Mouse (Mus musculus) hindbrain, embryonic 14.5 days (tissue): ENCODE measurements around the gene Wnk2. TPM values are rescaled to one million over a fixed set of nuclear protein-coding genes. Genes with fewer than 3 reads are reported as not detected.

Experiments
- ATAC-seq: fragments of 200-750 bp; cut with Nextera tagmentation; 2 replicates; pipeline ENCODE4 v1.8.0; 2017; ENCODE audit warnings: moderate number of reproducible peaks, mild to moderate bottlenecking, moderate TSS enrichment, moderate library complexity; ENCODE audit not compliant: low FRiP score
- DNase-seq: peaks from one replicate; pipeline ENCODE4 v3.0.0-alpha.2; 2015; ENCODE audit warnings: low spot score
- H3K27ac ChIP-seq: fragments of 300-500 bp; sonication (generic); 2 replicates; pipeline ENCODE4 v1.5.1; 2014; ENCODE audit warnings: mild to moderate bottlenecking, moderate library complexity
- H3K27me3 ChIP-seq: fragments of 300-500 bp; sonication (generic); 2 replicates; pipeline ENCODE4 v1.6.1; 2014; ENCODE audit warnings: mild to moderate bottlenecking, low read length, mixed read lengths; ENCODE audit not compliant: control insufficient read depth, insufficient read depth
- H3K36me3 ChIP-seq: fragments of 300-500 bp; sonication (generic); replicated peaks from 2 replicates; pipeline ENCODE4 v1.6.1; 2014; ENCODE audit not compliant: control insufficient read depth, insufficient read depth
- H3K4me1 ChIP-seq: fragments of 300-500 bp; sonication (generic); replicated peaks from 2 replicates; pipeline ENCODE4 v1.6.1; 2014; ENCODE audit warnings: antibody characterized with exemption, low read length, mixed read lengths; ENCODE audit not compliant: control insufficient read depth, insufficient read depth
- H3K4me2 ChIP-seq: fragments of 300-500 bp; sonication (generic); replicated peaks from 2 replicates; pipeline ENCODE4 v1.6.1; 2014; ENCODE audit warnings: mild to moderate bottlenecking, moderate library complexity
- H3K4me3 ChIP-seq: fragments of 300-500 bp; sonication (generic); replicated peaks from 2 replicates; pipeline ENCODE4 v1.5.1; 2014; ENCODE audit warnings: mild to moderate bottlenecking, low read length
- H3K9ac ChIP-seq: fragments of 300-500 bp; sonication (generic); 2 replicates; pipeline ENCODE4 v1.6.1; 2014
- H3K9me3 ChIP-seq: fragments of 300-500 bp; sonication (generic); 2 replicates; pipeline ENCODE4 v1.6.1; 2016; ENCODE audit warnings: low read length; ENCODE audit not compliant: control insufficient read depth
- WGBS: fragments of 180-500 bp; shearing (Covaris S2); extraction: QIAGEN DNeasy Blood & Tissue Kit; methylation state at CpG from one replicate; pipeline ENCODE4 v1.1.7; 2014; 5-methylcytosine and 5-hydroxymethylcytosine counted together
- polyA plus RNA-seq: library from polyadenylated mRNA; unstranded; fragments of >200 nt; fragmentation: Nextera tagmentation; extraction: Ambion mirVana; gene quantifications from 2 replicates; pipeline ENCODE4 v1.2.1, GENCODE M21; 2014

The Wnk2 gene
- polyA plus RNA-seq, 1 experiment from 2014 or later: 28.0 TPM

GRCm38 (mm10) chr13:49082151-49082879 lies 65.5 kb downstream of the Wnk2 start:
- Histone ChIP-seq H3K36me3 (peaks cover 94% of the 10 kb centered on the region), H3K4me2 (no peak overlapping the region), H3K27me3 (no peaks in the 10 kb centered on the region), H3K4me1 (no peaks in the 10 kb centered on the region), H3K4me3 (no peak overlapping the region), H3K9ac (no peak overlapping the region), H3K9me3 (no peaks in the 10 kb centered on the region), H3K27ac (no peak overlapping the region)
- ATAC-seq: no peak
- no peak for DNase-seq
- WGBS: 86% methylated on average over 14 of the region's 14 CpGs

GRCm38 (mm10) chr13:49076196-49076595 lies 71.6 kb downstream of the Wnk2 start:
- DNase-seq (no peak), ATAC-seq (no peak)
- Histone ChIP-seq H3K4me1 (no peaks in the 10 kb centered on the region), H3K27me3 (no peaks in the 10 kb centered on the region), H3K9me3 (no peaks in the 10 kb centered on the region), H3K36me3 (peaks cover 93% of the 10 kb centered on the region), H3K9ac (no peak overlapping the region), H3K4me2 (no peak overlapping the region), H3K4me3 (no peak overlapping the region), H3K27ac (no peak overlapping the region)
- WGBS: 89% methylated on average over 11 of the region's 11 CpGs

- no peak overlapping the region for H3K9ac ChIP-seq
- no peak overlapping the region for H3K4me3 ChIP-seq
- H3K9me3 ChIP-seq: no peaks in the 10 kb centered on the region
- no peak overlapping the region for H3K27ac ChIP-seq
- no peak overlapping the region for H3K4me2 ChIP-seq
- no peaks in the 10 kb centered on the region for H3K4me1 ChIP-seq
- ATAC-seq (no peak), DNase-seq (no peak)
- H3K36me3 ChIP-seq: peaks cover 93% of the 10 kb centered on the region
- 87% methylated on average over 3 of the region's 3 CpGs for WGBS
- H3K27me3 ChIP-seq: no peaks in the 10 kb centered on the region
Measured at GRCm38 (mm10) chr13:49075377-49075776, 72.4 kb downstream of the Wnk2 start.

GRCm38 (mm10) chr13:49073295-49073694 lies 74.5 kb downstream of the Wnk2 start:
- H3K4me1 ChIP-seq: no peaks in the 10 kb centered on the region
- H3K4me3 ChIP-seq: no peak overlapping the region
- no peak overlapping the region for H3K9ac ChIP-seq
- no peak overlapping the region for H3K4me2 ChIP-seq
- H3K9me3 ChIP-seq: no peaks in the 10 kb centered on the region
- peaks cover 92% of the 10 kb centered on the region for H3K36me3 ChIP-seq
- H3K27ac ChIP-seq: no peak overlapping the region
- no peaks in the 10 kb centered on the region for H3K27me3 ChIP-seq
- 83% methylated on average over 6 of the region's 6 CpGs for WGBS
- no peak for ATAC-seq
- no peak for DNase-seq

GRCm38 (mm10) chr13:49071861-49072260 lies 76.0 kb downstream of the Wnk2 start:
- no peak overlapping the region for H3K4me3 ChIP-seq
- WGBS: 76% methylated on average over 5 of the region's 5 CpGs
- ATAC-seq (no peak), DNase-seq (no peak)
- no peaks in the 10 kb centered on the region for H3K4me1 ChIP-seq
- no peaks in the 10 kb centered on the region for H3K27me3 ChIP-seq
- H3K36me3 ChIP-seq: peaks cover 94% of the 10 kb centered on the region
- no peak overlapping the region for H3K4me2 ChIP-seq
- no peak overlapping the region for H3K27ac ChIP-seq
- no peak overlapping the region for H3K9ac ChIP-seq
- no peaks in the 10 kb centered on the region for H3K9me3 ChIP-seq

- H3K4me2 ChIP-seq: no peak overlapping the region
- no peak overlapping the region for H3K4me3 ChIP-seq
- peaks cover 94% of the 10 kb centered on the region for H3K36me3 ChIP-seq
- DNase-seq (no peak), ATAC-seq (no peak)
- H3K9ac ChIP-seq: no peak overlapping the region
- H3K4me1 ChIP-seq: no peaks in the 10 kb centered on the region
- no peaks in the 10 kb centered on the region for H3K27me3 ChIP-seq
- no peaks in the 10 kb centered on the region for H3K9me3 ChIP-seq
- no peak overlapping the region for H3K27ac ChIP-seq
- 87% methylated on average over 6 of the region's 6 CpGs for whole genome bisulfite sequencing
Measured at GRCm38 (mm10) chr13:49069979-49070378, 77.8 kb downstream of the Wnk2 start.

GRCm38 (mm10) chr13:49069393-49069792 lies 78.4 kb downstream of the Wnk2 start:
- 98% methylated on average over 4 of the region's 4 CpGs for WGBS
- Histone ChIP-seq H3K4me2 (no peak overlapping the region), H3K4me3 (no peak overlapping the region), H3K36me3 (peaks cover 96% of the 10 kb centered on the region), H3K27me3 (no peaks in the 10 kb centered on the region), H3K27ac (no peak overlapping the region), H3K4me1 (no peaks in the 10 kb centered on the region), H3K9me3 (no peaks in the 10 kb centered on the region), H3K9ac (no peak overlapping the region)
- DNase-seq (no peak), ATAC-seq (no peak)

- DNase-seq: no peak
- 93% methylated on average over 5 of the region's 5 CpGs for WGBS
- H3K36me3 ChIP-seq: peaks cover 92% of the 10 kb centered on the region
- no peaks in the 10 kb centered on the region for H3K4me1 ChIP-seq
- H3K27me3 ChIP-seq: no peaks in the 10 kb centered on the region
- no peak overlapping the region for H3K9ac ChIP-seq
- no peak overlapping the region for H3K4me2 ChIP-seq
- no peak for ATAC-seq
- no peak overlapping the region for H3K27ac ChIP-seq
- H3K4me3 ChIP-seq: no peak overlapping the region
- H3K9me3 ChIP-seq: no peaks in the 10 kb centered on the region
Measured at GRCm38 (mm10) chr13:49064257-49064656, 83.6 kb downstream of the Wnk2 start.

GRCm38 (mm10) chr13:49060456-49060855 lies 87.4 kb downstream of the Wnk2 start:
- Histone ChIP-seq H3K4me1 (no peaks in the 10 kb centered on the region), H3K9ac (no peak overlapping the region), H3K27ac (no peak overlapping the region), H3K27me3 (no peaks in the 10 kb centered on the region), H3K36me3 (peaks cover 88% of the 10 kb centered on the region), H3K9me3 (no peaks in the 10 kb centered on the region), H3K4me2 (no peak overlapping the region), H3K4me3 (no peak overlapping the region)
- DNase-seq (no peak), ATAC-seq (no peak)
- 87% methylated on average over 7 of the region's 7 CpGs for WGBS

- Histone ChIP-seq H3K9ac (no peak overlapping the region), H3K9me3 (no peaks in the 10 kb centered on the region), H3K4me1 (no peaks in the 10 kb centered on the region), H3K4me2 (no peak overlapping the region), H3K36me3 (peaks cover 74% of the 10 kb centered on the region), H3K27ac (no peak overlapping the region), H3K4me3 (no peak overlapping the region), H3K27me3 (no peaks in the 10 kb centered on the region)
- ATAC-seq (0 out of 2 replicates have a peak, but pooled peaks have one; percentile 42), DNase-seq (no peak)
- 92% methylated on average over 4 of the region's 4 CpGs for WGBS
Measured at GRCm38 (mm10) chr13:49058528-49058927, 89.3 kb downstream of the Wnk2 start.
